Mouse (Mus musculus): Measurements from ENCODE around the gene Haus5.
A peak's percentile ranks its signal among the peaks of the same experiment; 100 is the strongest.

GRCm38 (mm10) chr7:30664529-30665200 is at the start of gene Haus5:
- TF ChIP-seq CTCF (conservative IDR thresholded peaks at IDR 0.05 in 1 of 2, IDR thresholded peaks at IDR 0.05 in 1 of 2; ENCODE audit: low read depth in 2 of 2, low read length in 2 of 2) (no peak), KAT2A (IDR thresholded peaks at IDR 0.05; ENCODE audit: insufficient replicate concordance, low read length) (peak; percentile 69; the same call in 1 of the 2 replicates), E2F4 (IDR thresholded peaks at IDR 0.05; ENCODE audit: insufficient replicate concordance, low read depth, low read length) (peak; percentile 92), ZC3H11A (IDR thresholded peaks at IDR 0.05; ENCODE audit: low read depth, low read length) (no peak), ZKSCAN1 (IDR thresholded peaks at IDR 0.05; ENCODE audit: borderline replicate concordance, low read depth, low read length) (no peak; the same call in 1 of the 2 replicates), CHD2 (IDR thresholded peaks at IDR 0.05; ENCODE audit: low read length) (peak; percentile 97), UBTF (IDR thresholded peaks at IDR 0.05; ENCODE audit: low read depth, low read length) (no peak), POLR2A (IDR thresholded peaks at IDR 0.05; ENCODE audit: low read depth, low read length) (peak; percentile 86), SIN3A (IDR thresholded peaks at IDR 0.05; ENCODE audit: low read length) (peak; percentile 99), MAFK (IDR thresholded peaks at IDR 0.05; ENCODE audit: insufficient replicate concordance, low read length) (no peak), EP300 (IDR thresholded peaks at IDR 0.05; ENCODE audit: low read length) (no peak)

Measured in CH12.LX (cell line).